Mouse (Mus musculus) erythroblast, embryonic 14.5 days (primary cell): ENCODE measurements around the gene Mei4. TPM values are rescaled to one million over a fixed set of nuclear protein-coding genes. Genes with fewer than 3 reads are reported as not detected.

Experiments
- H3K27me3 ChIP-seq: 2 replicates; pipeline ENCODE4 v1.6.1; 2012; ENCODE audit warnings: inconsistent platforms; ENCODE audit not compliant: control insufficient read depth
- H3K36me3 ChIP-seq: 2 replicates; pipeline ENCODE4 v1.6.1; 2012; ENCODE audit warnings: mild to moderate bottlenecking, inconsistent platforms; ENCODE audit not compliant: control insufficient read depth
- H3K4me1 ChIP-seq: 2 replicates; pipeline ENCODE4 v1.6.1; 2012; ENCODE audit warnings: inconsistent platforms; ENCODE audit not compliant: control insufficient read depth
- H3K4me3 ChIP-seq: replicated peaks from 2 replicates; pipeline ENCODE3; 2012; ENCODE audit warnings: moderate library complexity, mild to moderate bottlenecking, inconsistent platforms
- H3K9me3 ChIP-seq: 2 replicates; pipeline ENCODE4 v1.6.1; 2012; ENCODE audit warnings: low read length, inconsistent platforms, mixed read lengths; ENCODE audit not compliant: control insufficient read depth
- GATA1 ChIP-seq: IDR thresholded peaks from 2 replicates; pipeline ENCODE4 v1.6.1; 2012; ENCODE audit warnings: low read length, inconsistent platforms, mixed read lengths
- TAL1 ChIP-seq: IDR thresholded peaks from 3 replicates; pipeline ENCODE4 v1.6.1; 2012; ENCODE audit warnings: low read length, inconsistent platforms, mixed read lengths
- polyA plus RNA-seq: library from polyadenylated mRNA; stranded (reverse); fragments of >175 nt; gene quantifications from 2 replicates; pipeline ENCODE4 v1.2.3, GENCODE M21; 2012

Mei4 gene
- polyA plus RNA-seq, 1 experiment: not detected

- Histone ChIP-seq H3K4me1 (no peaks in the 10 kb centered on the region), H3K4me3 (no peak overlapping the region), H3K9me3 (peaks cover 4% of the 10 kb centered on the region; the same call in 1 of the 2 replicates), H3K36me3 (no peaks in the 10 kb centered on the region), H3K27me3 (no peaks in the 10 kb centered on the region)
- TF ChIP-seq GATA1: no peak
- no peak for TF ChIP-seq TAL1
Measured at GRCm38 (mm10) chr9:82075270-82075669, 211.8 kb downstream of the Mei4 start.

- Histone ChIP-seq H3K9me3 (0 out of 2 replicates have a peak, but pooled peaks cover 2% of the 10 kb centered on the region), H3K4me3 (no peak overlapping the region), H3K36me3 (no peaks in the 10 kb centered on the region), H3K27me3 (no peaks in the 10 kb centered on the region), H3K4me1 (no peaks in the 10 kb centered on the region)
- TF ChIP-seq TAL1 (no peak), GATA1 (no peak)
Measured at GRCm38 (mm10) chr9:82096409-82096808, 232.9 kb downstream of the Mei4 start.

GRCm38 (mm10) chr9:82114865-82115264 lies 251.4 kb downstream of the Mei4 start:
- Histone ChIP-seq H3K4me3 (no peak overlapping the region), H3K36me3 (no peaks in the 10 kb centered on the region), H3K4me1 (no peaks in the 10 kb centered on the region), H3K9me3 (no peaks in the 10 kb centered on the region; the same call in 1 of the 2 replicates), H3K27me3 (no peaks in the 10 kb centered on the region)
- no peak for TF ChIP-seq TAL1
- TF ChIP-seq GATA1: no peak

- no peaks in the 10 kb centered on the region for H3K4me1 ChIP-seq
- no peaks in the 10 kb centered on the region for H3K36me3 ChIP-seq
- peaks cover 2% of the 10 kb centered on the region; the same call in 1 of the 2 replicates for H3K9me3 ChIP-seq
- H3K4me3 ChIP-seq: no peak overlapping the region
- no peaks in the 10 kb centered on the region for H3K27me3 ChIP-seq
- no peak for TF ChIP-seq TAL1
Measured at GRCm38 (mm10) chr9:82136119-82136518, 272.6 kb downstream of the Mei4 start.

- H3K27me3 ChIP-seq: no peaks in the 10 kb centered on the region
Measured at GRCm38 (mm10) chr9:82160143-82160542, 296.7 kb downstream of the Mei4 start.

GRCm38 (mm10) chr9:82162415-82162814 lies 298.9 kb downstream of the Mei4 start:
- Histone ChIP-seq H3K36me3 (no peaks in the 10 kb centered on the region), H3K27me3 (no peaks in the 10 kb centered on the region), H3K4me1 (no peaks in the 10 kb centered on the region), H3K9me3 (no peaks in the 10 kb centered on the region), H3K4me3 (no peak overlapping the region)
- TF ChIP-seq TAL1 (no peak), GATA1 (no peak)

More at GRCm38 (mm10) chr9:82160143-82160542, 296.7 kb downstream of the Mei4 start:
- TF ChIP-seq GATA1: no peak
- no peak for TF ChIP-seq TAL1
- Histone ChIP-seq H3K4me3 (no peak overlapping the region), H3K9me3 (no peaks in the 10 kb centered on the region), H3K36me3 (no peaks in the 10 kb centered on the region), H3K4me1 (no peaks in the 10 kb centered on the region)

GRCm38 (mm10) chr9:82217976-82218375 lies 354.5 kb downstream of the Mei4 start:
- no peaks in the 10 kb centered on the region for H3K9me3 ChIP-seq
- H3K4me3 ChIP-seq: no peak overlapping the region
- no peaks in the 10 kb centered on the region for H3K27me3 ChIP-seq
- H3K36me3 ChIP-seq: no peaks in the 10 kb centered on the region
- no peaks in the 10 kb centered on the region for H3K4me1 ChIP-seq
- no peak for TF ChIP-seq GATA1
- TF ChIP-seq TAL1: no peak

- no peaks in the 10 kb centered on the region for H3K27me3 ChIP-seq
- no peaks in the 10 kb centered on the region for H3K36me3 ChIP-seq
- no peak overlapping the region for H3K4me3 ChIP-seq
- H3K4me1 ChIP-seq: no peaks in the 10 kb centered on the region
- H3K9me3 ChIP-seq: no peaks in the 10 kb centered on the region
- no peak for TF ChIP-seq TAL1
- TF ChIP-seq GATA1: no peak
Measured at GRCm38 (mm10) chr9:82247695-82248445, 384.4 kb downstream of the Mei4 start.

Other genes starting within 250 kb of the Mei4 start
- not detected in 2 replicates for gene Htr1b, start 229.8 kb upstream of the Mei4 start, polyA plus RNA-seq